Mouse (Mus musculus) lung, adult 2 months (tissue): ENCODE measurements at regions not wholly inside any gene's neighbourhood (a gene's known extent, or its start where the extent isn't known, plus 50 kb on each side); places are given as distances from the start of the nearest gene placed in this dataset.

Experiments
- CTCF ChIP-seq: fragments of 200-500 bp; IDR thresholded peaks from 2 replicates; pipeline ENCODE4 v1.5.1; 2011; ENCODE audit warnings: mild to moderate bottlenecking, low read length, control low read depth; ENCODE audit not compliant: insufficient read depth
- POLR2A ChIP-seq: fragments of 200-500 bp; IDR thresholded peaks from 2 replicates; pipeline ENCODE4 v1.6.1; 2011; ENCODE audit warnings: low read depth, mild to moderate bottlenecking, control low read depth, low read length, borderline replicate concordance; ENCODE audit errors: extremely low read depth

DNA sequence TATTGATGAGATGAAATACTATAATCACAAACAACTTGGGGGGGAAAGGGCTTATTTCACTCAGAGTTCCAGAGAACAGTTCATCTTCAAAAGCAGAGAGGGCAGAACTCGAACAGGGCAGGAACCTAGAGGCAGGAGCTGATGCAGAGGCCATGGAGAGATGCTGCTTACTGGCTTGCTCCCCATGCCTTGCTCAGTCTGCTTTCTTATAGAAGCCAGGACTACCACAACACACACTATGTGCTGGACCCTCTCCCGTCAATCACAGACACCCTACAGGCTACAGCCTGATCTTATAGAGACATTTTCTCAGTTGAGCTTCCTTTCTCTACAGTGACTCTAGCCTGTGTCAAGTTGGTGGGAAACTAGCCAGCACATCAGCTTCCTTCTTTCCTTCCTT lies 157.3 kb downstream of the Zfp36l1 start:
- TF ChIP-seq POLR2A = no peak
- TF ChIP-seq CTCF = no peak
